In genomic region chr9:42230333-42230732, GRCm38 (mm10) we compare ENCODE assay signal across 11 mouse cellular contexts.
"Had no signal": no experiment of that assay in that cellular context is flagged by ENCODE, and none has a peak within 500 bp of the region (broad histone marks: within the 10 kb centered on the region; RNA-seq: fewer than 3 reads in every experiment).

No protein-coding gene starts in this region.

- H3K4me2 ChIP-seq: limb, embryonic 12.5 days; midbrain, embryonic 12.5 days had no signal

- H3K27ac ChIP-seq: layer of hippocampus, adult 2 months; limb, embryonic 12.5 days; liver, embryonic 14.5 days; midbrain, embryonic 12.5 days had no signal

- H3K9ac ChIP-seq: limb, embryonic 12.5 days; liver, embryonic 14.5 days; midbrain, embryonic 12.5 days had no signal

- H3K4me3 ChIP-seq: layer of hippocampus, adult 2 months; limb, embryonic 12.5 days; midbrain, embryonic 12.5 days had no signal

- ATAC-seq: midbrain, embryonic 16.5 days had no signal

- H3K4me1 ChIP-seq: limb, embryonic 12.5 days; midbrain, embryonic 12.5 days had no signal

- H3K36me3 ChIP-seq: limb, embryonic 12.5 days; midbrain, embryonic 12.5 days had no signal

- DNase-seq: kidney, postnatal 10 days; kidney, postnatal 4 days; lung, adult 18-20 months; right cerebral cortex, adult 18-20 months; right cerebral cortex, postnatal 25 days; thymus, postnatal 36 days had no signal

- H3K9me3 ChIP-seq: limb, embryonic 12.5 days; midbrain, embryonic 12.5 days had no signal

- H3K27me3 ChIP-seq: midbrain, embryonic 12.5 days had no signal
